Comparison of ENCODE assay signal across 10 mouse cellular contexts in genomic region chr15:82164496-82164895, GRCm38 (mm10). TPM values are rescaled to one million over a fixed set of nuclear protein-coding genes. Genes with fewer than 3 reads are reported as not detected.
DNase-seq lines count a peak whose midpoint lies in the region; ATAC-seq and TF ChIP-seq lines count a peak whose summit lies in the region.
"Had no signal": no experiment of that assay in that cellular context is flagged by ENCODE, and none has a peak within 500 bp of the region (broad histone marks: within the 10 kb centered on the region; RNA-seq: fewer than 3 reads in every experiment).

No protein-coding gene starts in this region.

- no peak for DNase-seq in lung, embryonic 14.5 days
- DNase-seq in lung, postnatal 25 days (ENCODE audit: low spot score): no peak
- DNase-seq in G1E (ENCODE audit: low spot score): no peak
- no peak for DNase-seq in Muller cell, postnatal 12 days (ENCODE audit: inconsistent ontology term)
- no peak for DNase-seq in layer of hippocampus, adult 9-10 months (ENCODE audit: low spot score)
- DNase-seq: cerebellum, postnatal 10 days had no signal

- H3K9me3 ChIP-seq in lung, embryonic 14.5 days (ENCODE audit: low read depth, low read length): no peaks in the 10 kb centered on the region
- no peaks in the 10 kb centered on the region for H3K9me3 ChIP-seq in G1E (replicated peaks)

- no peak overlapping the region for H3K9ac ChIP-seq in lung, embryonic 14.5 days

- H3K4me2 ChIP-seq in lung, embryonic 14.5 days: no peak overlapping the region

- no peak for TF ChIP-seq POLR2A in small intestine, adult 2 months (IDR thresholded peaks at IDR 0.05; ENCODE audit: low read depth, low read length)

- no peak for TF ChIP-seq CTCF in lung, embryonic 14.5 days (IDR thresholded peaks at IDR 0.05; ENCODE audit: low read depth)
- TF ChIP-seq CTCF in G1E (IDR thresholded peaks at IDR 0.05; ENCODE audit: low read depth, low read length): no peak
- TF ChIP-seq CTCF in small intestine, adult 2 months (IDR thresholded peaks at IDR 0.05; ENCODE audit: extremely low read depth, insufficient read length, insufficient replicate concordance, low read depth, low read length): no peak

- peaks cover 17% of the 10 kb centered on the region for H3K4me1 ChIP-seq in lung, embryonic 14.5 days (ENCODE audit: insufficient read depth)
- peaks cover 88% of the 10 kb centered on the region for H3K4me1 ChIP-seq in G1E (ENCODE audit: insufficient read depth, low read depth, low read length)
- H3K4me1 ChIP-seq in small intestine, adult 2 months (ENCODE audit: control insufficient read depth, insufficient read depth, insufficient read length, low read length): peaks cover 38% of the 10 kb centered on the region

- WGBS in lung, embryonic 14.5 days: 51% methylated on average over 7 of the region's 7 CpGs
- WGBS in small intestine, adult 2 months: 22% methylated on average over 7 of the region's 7 CpGs

- no peaks in the 10 kb centered on the region for H3K27me3 ChIP-seq in lung, embryonic 14.5 days (ENCODE audit: insufficient read depth, low read length)
- H3K27me3 ChIP-seq in G1E (ENCODE audit: insufficient read depth, low read length): no peaks in the 10 kb centered on the region
- H3K27me3 ChIP-seq in small intestine, adult 2 months (ENCODE audit: control insufficient read depth, insufficient read depth, low read length): no peaks in the 10 kb centered on the region

- no peaks in the 10 kb centered on the region for H3K36me3 ChIP-seq in lung, embryonic 14.5 days (ENCODE audit: insufficient read depth)
- peaks cover 63% of the 10 kb centered on the region for H3K36me3 ChIP-seq in G1E (replicated peaks)
- no peaks in the 10 kb centered on the region for H3K36me3 ChIP-seq in small intestine, adult 2 months (ENCODE audit: control insufficient read depth, insufficient read depth, low read length)

- peak overlapping the region; percentile 1; the same call in 1 of the 2 replicates for H3K27ac ChIP-seq in lung, embryonic 14.5 days (ENCODE audit: low read depth)
- H3K27ac ChIP-seq in small intestine, adult 2 months (ENCODE audit: insufficient read depth, low read depth, low read length): peak overlapping the region; percentile 45

- no peak overlapping the region for H3K4me3 ChIP-seq in lung, embryonic 14.5 days (ENCODE audit: low read depth, low read length)
- H3K4me3 ChIP-seq in G1E (ENCODE audit: low read depth, low read length): peak overlapping the region; percentile 28; the same call in 1 of the 2 replicates
- no peak overlapping the region for H3K4me3 ChIP-seq in small intestine, adult 2 months (ENCODE audit: low read depth, low read length)

- no peak for ATAC-seq in lung, embryonic 14.5 days (ENCODE audit: insufficient read depth)
- ATAC-seq in G1E (ENCODE audit: extremely low read depth, insufficient number of reproducible peaks, low FRiP score, poor library complexity, severe bottlenecking): no peak
- peak; percentile 32; the same call in 1 of the 2 replicates for ATAC-seq in erythroid progenitor cell, adult 5-6 weeks (replicated peaks; ENCODE audit: low FRiP score, poor library complexity, severe bottlenecking)

RNA-seq across cellular contexts. Expression of gene Srebf2, which starts 17.5 kb away (rescaled TPM):
- polyA plus RNA-seq in lung, embryonic 14.5 days (2014; fragmentation: Nextera tagmentation; extraction: Ambion mirVana): 107 and 114 TPM in 2 replicates
- total RNA-seq in G1E (2014; fragmentation: Nextera tagmentation) (97.6 and 164 TPM in 2 replicates), G1E (2017) (42.5 and 48.5 TPM in 2 replicates)
- 440 and 648 TPM in 2 replicates for polyA plus RNA-seq in G1E (2012)
- 40.7 and 42.9 TPM in 2 replicates for total RNA-seq in erythroid progenitor cell, adult 5-6 weeks (2015; ENCODE audit: low replicate concordance)
- 36.2 and 43.0 TPM in 2 replicates for total RNA-seq in erythroid progenitor cell, adult 5-6 weeks (2017; ENCODE audit: low replicate concordance)
- 144 and 240 TPM in 2 replicates for polyA plus RNA-seq in small intestine, adult 2 months (2012; rRNA removed)

RNA-seq across cellular contexts. Expression of gene Ccdc134, which starts 36.8 kb away (rescaled TPM):
- 20.5 and 22.1 TPM in 2 replicates for polyA plus RNA-seq in lung, embryonic 14.5 days (2014; fragmentation: Nextera tagmentation; extraction: Ambion mirVana)
- total RNA-seq in G1E (2014; fragmentation: Nextera tagmentation) (9.0 and 16.7 TPM in 2 replicates), G1E (2017) (29.7 and 31.7 TPM in 2 replicates)
- 5.5 and 13.9 TPM in 2 replicates for polyA plus RNA-seq in G1E (2012)
- 2.9 and 12.6 TPM in 2 replicates for total RNA-seq in erythroid progenitor cell, adult 5-6 weeks (2015; ENCODE audit: low replicate concordance)
- total RNA-seq in erythroid progenitor cell, adult 5-6 weeks (2017; ENCODE audit: low replicate concordance): 5.5 and 5.8 TPM in 2 replicates
- polyA plus RNA-seq in small intestine, adult 2 months (2012; rRNA removed): 5.6 and 6.9 TPM in 2 replicates

RNA-seq across cellular contexts. Expression of gene Shisa8, which starts 48.1 kb away (rescaled TPM):
- polyA plus RNA-seq in lung, embryonic 14.5 days (2014; fragmentation: Nextera tagmentation; extraction: Ambion mirVana): 0.20 and 0.45 TPM in 2 replicates
- not detected in 2 replicates for total RNA-seq in G1E (2014; fragmentation: Nextera tagmentation)
- 0.05 TPM in 1 of 2 replicates, not detected in the other for total RNA-seq in G1E (2017)
- not detected in 2 replicates for polyA plus RNA-seq in G1E (2012)
- not detected in 2 replicates for total RNA-seq in erythroid progenitor cell, adult 5-6 weeks (2015; ENCODE audit: low replicate concordance)
- total RNA-seq in erythroid progenitor cell, adult 5-6 weeks (2017; ENCODE audit: low replicate concordance): not detected in 2 replicates
- polyA plus RNA-seq in small intestine, adult 2 months (2012; rRNA removed): 0.38 and 2.6 TPM in 2 replicates
- total RNA-seq: granulocyte monocyte progenitor cell, adult 5-6 weeks had no signal

RNA-seq across cellular contexts. Expression of gene Tnfrsf13c, which starts 59.7 kb away (rescaled TPM):
- 0.22 TPM in 1 of 2 replicates, not detected in the other for polyA plus RNA-seq in lung, embryonic 14.5 days (2014; fragmentation: Nextera tagmentation; extraction: Ambion mirVana)
- total RNA-seq in G1E (2014; fragmentation: Nextera tagmentation) (1.6 and 2.4 TPM in 2 replicates), G1E (2017) (0.71 and 1.2 TPM in 2 replicates)
- 0.18 and 0.65 TPM in 2 replicates for polyA plus RNA-seq in G1E (2012)
- total RNA-seq in erythroid progenitor cell, adult 5-6 weeks (2015; ENCODE audit: low replicate concordance): 13.4 and 15.5 TPM in 2 replicates
- 6.7 and 11.9 TPM in 2 replicates for total RNA-seq in erythroid progenitor cell, adult 5-6 weeks (2017; ENCODE audit: low replicate concordance)
- polyA plus RNA-seq in small intestine, adult 2 months (2012; rRNA removed): 6.3 and 14.1 TPM in 2 replicates
- polyA plus RNA-seq: limb, embryonic 11.5 days had no signal
